Comparison of ENCODE assay signal across 8 mouse cellular contexts in the genomic region with DNA sequence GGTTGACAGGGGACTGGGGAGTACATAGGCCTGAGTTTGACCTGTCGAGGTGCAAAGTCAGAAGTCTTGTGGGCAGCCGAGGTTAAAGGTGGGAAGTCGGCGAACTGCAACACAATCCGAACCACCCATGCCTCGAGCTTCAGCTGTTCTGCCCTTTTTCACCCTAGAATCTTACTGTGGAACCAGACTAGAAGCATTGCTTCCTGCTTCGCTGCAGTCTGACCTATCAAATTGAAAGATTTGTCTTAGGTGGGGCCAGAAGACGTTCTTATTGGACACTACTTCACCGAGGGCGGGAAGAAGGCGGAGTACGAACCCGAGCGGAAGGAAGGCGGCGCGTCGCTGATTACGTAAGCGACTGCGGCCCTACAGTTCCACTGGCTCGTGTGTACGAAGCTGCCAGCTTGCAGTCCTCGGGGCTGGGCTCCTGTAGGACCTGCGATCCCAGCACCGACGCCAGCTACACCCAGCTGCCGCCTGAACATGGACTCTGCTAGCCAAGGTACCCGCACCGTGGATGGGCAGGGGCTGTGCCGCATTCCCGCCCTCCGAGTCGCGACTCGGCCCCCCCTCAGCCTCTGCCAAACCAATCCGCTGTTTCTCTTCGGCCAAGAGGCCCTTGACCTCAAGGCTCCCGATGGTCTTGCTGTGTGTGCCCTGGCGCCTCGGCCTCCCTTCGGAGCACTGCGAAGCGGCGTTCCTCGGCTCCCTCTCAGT. TPM values are rescaled to one million over a fixed set of nuclear protein-coding genes. Genes with fewer than 3 reads are reported as not detected.
DNase-seq lines count a peak whose midpoint lies in the region; ATAC-seq and TF ChIP-seq lines count a peak whose summit lies in the region.

A gene (plus strand): TSS at position 312 of the 717 bp plus-strand sequence.

- intact Hi-C loops in heart, postnatal 36 days (cut with DNase I): loop anchor here (1.0 to 2.0 kb wide), 3 partner anchors 38 to 105 kb away; a partner anchor contains a TSS

- peaks cover 41% of the 10 kb centered on the region for H3K4me1 ChIP-seq in G1E (ENCODE audit: insufficient read depth, low read depth, low read length)
- H3K4me1 ChIP-seq in forebrain, embryonic 16.5 days (replicated peaks; ENCODE audit: control insufficient read depth, insufficient read depth, low read length): peaks cover 16% of the 10 kb centered on the region
- no peaks in the 10 kb centered on the region for H3K4me1 ChIP-seq in lung, embryonic 14.5 days (ENCODE audit: insufficient read depth)
- H3K4me1 ChIP-seq in olfactory bulb, adult 2 months (ENCODE audit: control insufficient read depth, insufficient read depth, low read length): peaks cover 3% of the 10 kb centered on the region
- H3K4me1 ChIP-seq in thymus, adult 2 months (replicated peaks; ENCODE audit: control insufficient read depth, insufficient read depth, low read length): peaks cover 5% of the 10 kb centered on the region; the same call in 1 of the 2 replicates

- H3K27me3 ChIP-seq in G1E (ENCODE audit: insufficient read depth, low read length): peaks cover 11% of the 10 kb centered on the region; the same call in 1 of the 2 replicates
- H3K27me3 ChIP-seq in forebrain, embryonic 16.5 days (replicated peaks; ENCODE audit: control insufficient read depth, insufficient read depth, low read length): no peaks in the 10 kb centered on the region
- H3K27me3 ChIP-seq in lung, embryonic 14.5 days (ENCODE audit: insufficient read depth, low read length): no peaks in the 10 kb centered on the region
- H3K27me3 ChIP-seq in thymus, adult 2 months (ENCODE audit: control insufficient read depth, insufficient read depth, low read length): no peaks in the 10 kb centered on the region

- peak; percentile 96 for ATAC-seq in G1E (ENCODE audit: extremely low read depth, insufficient number of reproducible peaks, low FRiP score, poor library complexity, severe bottlenecking)
- ATAC-seq in forebrain, embryonic 16.5 days: peak; percentile 99
- peak; percentile 98 for ATAC-seq in lung, embryonic 14.5 days (ENCODE audit: insufficient read depth)

- DNase-seq in G1E (ENCODE audit: low spot score): peak; percentile 98
- peak; percentile 90 to 95 for DNase-seq in cerebellum, adult 18-20 months
- DNase-seq in heart, postnatal 36 days: peak; percentile 87 to 89
- peak; percentile 91 to 95 for DNase-seq in layer of hippocampus, adult 2 months (ENCODE audit: low spot score in 2 of 2)
- peak; percentile 99 for DNase-seq in lung, embryonic 14.5 days
- peak; percentile 88 for DNase-seq in thymus, adult 2 months

- H3K4me3 ChIP-seq in G1E (ENCODE audit: low read depth, low read length): peak within 1 kb of the TSS; percentile 97
- H3K4me3 ChIP-seq in forebrain, embryonic 16.5 days (replicated peaks; ENCODE audit: low read length): peak within 1 kb of the TSS; percentile 70
- peak within 1 kb of the TSS; percentile 95 for H3K4me3 ChIP-seq in layer of hippocampus, adult 2 months
- peak within 1 kb of the TSS; percentile 92 for H3K4me3 ChIP-seq in lung, embryonic 14.5 days (ENCODE audit: low read depth, low read length)
- peak within 1 kb of the TSS; percentile 81 for H3K4me3 ChIP-seq in olfactory bulb, adult 2 months (ENCODE audit: insufficient read depth, low read depth, low read length)
- H3K4me3 ChIP-seq in thymus, adult 2 months (ENCODE audit: control insufficient read depth, insufficient read depth, low read length): peak within 1 kb of the TSS; percentile 61

- peaks cover 37% of the 10 kb centered on the region for H3K36me3 ChIP-seq in G1E (replicated peaks)
- H3K36me3 ChIP-seq in forebrain, embryonic 16.5 days (ENCODE audit: control insufficient read depth, insufficient read depth): peaks cover 14% of the 10 kb centered on the region
- peaks cover 26% of the 10 kb centered on the region for H3K36me3 ChIP-seq in lung, embryonic 14.5 days (ENCODE audit: insufficient read depth)
- H3K36me3 ChIP-seq in thymus, adult 2 months (ENCODE audit: control insufficient read depth, insufficient read depth, low read length): peaks cover 17% of the 10 kb centered on the region

- peak within 1 kb of the TSS; percentile 82 for H3K4me2 ChIP-seq in forebrain, embryonic 16.5 days (ENCODE audit: low read length)
- H3K4me2 ChIP-seq in lung, embryonic 14.5 days: peak within 1 kb of the TSS; percentile 88

- TF ChIP-seq POLR2A in olfactory bulb, adult 2 months (IDR thresholded peaks at IDR 0.05; ENCODE audit: insufficient read depth, low read depth, low read length): peak; percentile 75
- TF ChIP-seq POLR2A in thymus, adult 2 months (IDR thresholded peaks at IDR 0.05; ENCODE audit: control insufficient read depth, extremely low read depth, insufficient read depth, low read length, poor library complexity): 0 out of 2 replicates have a peak, but pooled peaks have one; percentile 51

- peak within 1 kb of the TSS; percentile 82 for H3K27ac ChIP-seq in forebrain, embryonic 16.5 days (ENCODE audit: low read length)
- peak within 1 kb of the TSS; percentile 95 for H3K27ac ChIP-seq in layer of hippocampus, adult 2 months
- peak within 1 kb of the TSS; percentile 96 for H3K27ac ChIP-seq in lung, embryonic 14.5 days (ENCODE audit: low read depth)
- peak within 1 kb of the TSS; percentile 61 for H3K27ac ChIP-seq in olfactory bulb, adult 2 months (ENCODE audit: insufficient read depth, low read depth, low read length)
- peak within 1 kb of the TSS; percentile 71 for H3K27ac ChIP-seq in thymus, adult 2 months (ENCODE audit: control insufficient read depth, insufficient read depth, low read length)

- no peak for TF ChIP-seq CTCF in G1E (IDR thresholded peaks at IDR 0.05; ENCODE audit: low read depth, low read length)
- TF ChIP-seq CTCF in layer of hippocampus, adult 2 months (conservative IDR thresholded peaks at IDR 0.05): no peak
- TF ChIP-seq CTCF in lung, embryonic 14.5 days (IDR thresholded peaks at IDR 0.05; ENCODE audit: low read depth): no peak
- TF ChIP-seq CTCF in olfactory bulb, adult 2 months (IDR thresholded peaks at IDR 0.05; ENCODE audit: insufficient read depth, low read depth, low read length): no peak
- 0 out of 2 replicates have a peak, but pooled peaks have one; percentile 15 for TF ChIP-seq CTCF in thymus, adult 2 months (IDR thresholded peaks at IDR 0.05; ENCODE audit: borderline replicate concordance, control insufficient read depth, extremely low read depth, insufficient read depth, low read length, poor library complexity)

- under 1% methylated on average over 45 of the region's 46 CpGs for WGBS in forebrain, embryonic 16.5 days
- under 1% methylated on average over 46 of the region's 46 CpGs for WGBS in lung, embryonic 14.5 days
- WGBS in olfactory bulb, adult 2 months: under 1% methylated on average over 46 of the region's 46 CpGs
- under 1% methylated on average over 46 of the region's 46 CpGs for WGBS in thymus, adult 2 months

- peak within 1 kb of the TSS; percentile 77 for H3K9ac ChIP-seq in forebrain, embryonic 16.5 days (replicated peaks; ENCODE audit: low read depth, low read length)
- peak within 1 kb of the TSS; percentile 86 for H3K9ac ChIP-seq in lung, embryonic 14.5 days

- H3K9me3 ChIP-seq in G1E (replicated peaks): no peaks in the 10 kb centered on the region
- H3K9me3 ChIP-seq in forebrain, embryonic 16.5 days (ENCODE audit: control insufficient read depth, low read length): no peaks in the 10 kb centered on the region
- no peaks in the 10 kb centered on the region for H3K9me3 ChIP-seq in lung, embryonic 14.5 days (ENCODE audit: low read depth, low read length)

RNA-seq across cellular contexts. Expression of the gene that starts here (rescaled TPM):
- total RNA-seq in G1E (2014; fragmentation: Nextera tagmentation) (56.4 and 65.2 TPM in 2 replicates), G1E (2017) (87.1 and 89.2 TPM in 2 replicates)
- 45.3 and 47.1 TPM in 2 replicates for polyA plus RNA-seq in G1E (2012)
- polyA plus RNA-seq in forebrain, embryonic 16.5 days (2015; fragmentation: Nextera tagmentation; extraction: Ambion mirVana): 135 and 139 TPM in 2 replicates
- total RNA-seq in heart, postnatal 36 days (2021): 10 to 100 TPM; 62.9 to 67.7 TPM
- total RNA-seq in layer of hippocampus, adult 2 months (2021): 10 to 100 TPM; 74.7 to 75.2 TPM
- 160 and 165 TPM in 2 replicates for polyA plus RNA-seq in lung, embryonic 14.5 days (2014; fragmentation: Nextera tagmentation; extraction: Ambion mirVana)
- polyA plus RNA-seq in olfactory bulb, adult 2 months (2012; ENCODE audit: insufficient read depth, insufficient read length, low replicate concordance, missing spikeins): 317 TPM in 1 of 2 replicates, not detected in the other
- 54.2 and 54.7 TPM in 2 replicates for polyA plus RNA-seq in thymus, adult 2 months (2012; rRNA removed)

Comparison
In these comparisons a context has a peak if more than half of its experiments do, and no peak if none do; other contexts are left out.
1. Peak in every context shown above with its lines: DNase-seq, ATAC-seq, H3K4me3 ChIP-seq and H3K27ac ChIP-seq.